Mouse (Mus musculus) right cerebral cortex, postnatal 36 days (tissue): ENCODE measurements around the gene Cptp.

Experiments
- DNase-seq, 2 experiments: peaks; one replicate each; pipeline ENCODE4 v3.0.0; 2022; ENCODE audit warnings: low spot score in 2 of 2, mixed read lengths in 1 of 2

The Cptp gene

DNA sequence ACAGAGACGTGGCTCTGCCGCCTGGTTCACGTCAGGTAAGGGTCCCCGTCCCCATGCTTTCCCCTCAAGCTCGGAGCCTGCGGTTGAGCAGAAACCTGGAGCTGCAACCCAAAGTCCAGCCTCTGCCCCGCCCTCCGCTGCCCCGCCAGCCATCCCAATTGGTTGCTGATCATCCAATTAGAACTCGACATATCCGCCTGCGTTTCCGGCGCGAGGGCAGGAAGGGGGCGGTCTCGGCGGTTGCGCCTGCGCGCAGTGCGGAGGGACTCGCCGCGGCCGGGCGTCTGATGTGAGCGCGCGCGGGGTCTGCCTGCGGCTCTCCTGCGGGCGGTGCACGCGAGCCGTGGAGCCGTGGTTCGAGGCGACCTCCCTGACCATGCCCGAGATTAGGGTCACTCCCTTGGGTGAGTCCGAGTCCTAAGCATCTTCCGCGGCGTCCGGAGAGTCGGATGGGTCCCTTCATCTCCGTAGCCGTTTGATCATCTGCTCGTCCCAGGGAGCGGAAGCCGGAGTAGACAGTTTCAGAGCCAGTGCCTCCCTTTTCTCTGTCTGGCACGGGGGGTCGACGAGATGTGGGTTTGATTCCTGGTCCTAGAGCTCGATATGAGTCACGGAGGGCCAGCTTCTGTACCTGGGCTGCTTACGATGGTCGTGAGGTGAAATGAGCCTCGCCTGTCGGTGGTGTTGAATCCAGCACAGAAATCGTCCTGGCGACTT lies at the start of gene Cptp, which contains the start of gene Ints11:
Cptp (minus strand) TSS at position 124 of the 717 bp plus-strand sequence.
Ints11 (plus strand) TSS at position 230 of the 717 bp plus-strand sequence.
- DNase-seq: peak; percentile 94

- no peak for DNase-seq
Observed at GRCm38 (mm10) chr4:155908751-155909150, 39.5 kb upstream of the Cptp start.

DNA sequence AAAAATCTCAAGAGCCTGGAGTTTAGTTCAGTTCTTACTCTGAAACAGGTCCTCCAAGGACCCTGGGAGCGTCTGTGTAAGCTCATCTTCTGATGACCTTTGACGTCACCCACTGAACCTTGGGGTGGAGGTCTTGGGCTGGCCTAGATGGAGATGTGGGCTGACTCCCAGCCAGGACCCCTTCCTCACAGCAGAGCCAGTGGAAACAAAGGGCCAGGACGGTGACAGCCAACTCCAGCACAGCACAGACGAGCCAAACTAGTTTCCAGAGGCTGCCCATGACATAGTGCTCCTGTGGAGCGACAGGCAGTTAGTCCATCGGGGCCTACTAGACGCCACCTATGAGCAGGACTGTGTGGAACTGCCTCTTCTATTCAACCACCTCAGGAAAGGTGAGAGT lies 39.0 kb upstream of the Cptp start:
- peak in 1 of 2 experiments; percentile 0 for DNase-seq

DNA sequence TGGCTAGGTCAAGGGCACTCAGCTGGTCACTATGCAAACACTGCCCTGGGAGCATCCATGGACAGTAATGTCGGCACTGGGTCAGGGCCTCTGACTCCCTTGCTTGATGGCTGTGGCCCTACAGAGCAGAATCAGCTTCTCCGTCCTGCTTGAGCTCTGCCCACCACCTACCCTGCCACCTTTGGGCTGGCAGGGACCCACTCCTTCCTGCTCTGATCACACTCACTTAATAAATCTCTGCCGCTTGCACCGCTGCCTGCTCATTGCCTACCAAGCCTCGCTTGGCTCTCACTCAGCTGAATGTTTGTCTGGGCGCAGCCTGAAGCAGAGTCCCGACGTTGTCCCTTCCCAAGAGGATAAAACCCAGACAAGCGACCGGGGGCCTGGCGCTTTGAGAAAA lies 37.8 kb upstream of the Cptp start:
- peak in 1 of 2 experiments; percentile 0 for DNase-seq

- peak in 1 of 2 experiments; percentile 1 for DNase-seq
Observed at GRCm38 (mm10) chr4:155906125-155906524, 36.9 kb upstream of the Cptp start.

DNA sequence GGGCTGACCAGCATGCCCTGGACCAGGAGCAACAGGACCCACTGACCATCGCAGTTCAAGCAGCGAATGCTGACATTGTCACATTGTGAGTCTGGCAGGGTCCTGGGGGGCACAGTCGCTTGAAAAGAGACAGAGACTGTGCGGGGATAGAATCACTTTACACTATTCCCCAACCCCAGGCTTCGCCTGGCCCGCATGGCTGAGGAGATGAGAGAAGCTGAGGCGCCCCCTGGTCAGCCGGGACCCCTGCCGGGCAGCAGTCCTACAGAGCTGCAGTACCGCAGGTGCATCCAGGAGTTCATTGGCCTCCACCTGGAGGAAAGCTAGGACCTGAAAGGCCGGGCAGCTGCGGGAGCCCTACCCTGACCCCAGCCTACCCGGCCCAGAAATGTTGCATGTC lies 36.4 kb upstream of the Cptp start:
- peak in 1 of 2 experiments; percentile 0 for DNase-seq

- peak in 1 of 2 experiments; percentile 6 for DNase-seq
Observed at GRCm38 (mm10) chr4:155904318-155905102, 35.3 kb upstream of the Cptp start.

DNA sequence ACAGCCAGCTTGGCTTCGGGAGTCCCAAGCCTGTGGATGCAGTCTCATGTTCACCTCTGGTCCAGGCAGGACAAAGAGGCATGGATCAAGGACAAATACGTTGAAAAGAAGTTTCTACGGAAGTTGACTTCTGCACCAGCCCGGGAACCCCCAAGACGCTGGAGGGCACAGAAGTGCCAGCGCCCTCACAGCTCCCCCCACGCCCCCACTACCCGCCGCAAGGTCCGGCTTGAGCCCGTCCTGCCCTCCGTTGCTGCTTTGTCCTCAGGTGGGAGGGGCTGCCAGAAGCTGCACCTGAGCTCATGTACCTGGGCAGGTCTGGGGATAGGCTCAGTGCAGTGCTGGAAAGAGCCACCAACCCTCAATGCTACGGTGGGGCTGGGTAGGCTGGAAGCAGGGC lies 34.0 kb upstream of the Cptp start:
- DNase-seq: no peak

GRCm38 (mm10) chr4:155901205-155901604 lies 32.0 kb upstream of the Cptp start:
- peak in 1 of 2 experiments; percentile 22 for DNase-seq

- DNase-seq: no peak
Observed at GRCm38 (mm10) chr4:155899355-155899754, 30.1 kb upstream of the Cptp start.

GRCm38 (mm10) chr4:155898318-155898717 lies 29.1 kb upstream of the Cptp start:
- no peak for DNase-seq

- no peak for DNase-seq
Observed at GRCm38 (mm10) chr4:155896461-155896860, 27.2 kb upstream of the Cptp start.

GRCm38 (mm10) chr4:155895826-155896225 lies 26.6 kb upstream of the Cptp start:
- DNase-seq: peak in 1 of 2 experiments; percentile 0

GRCm38 (mm10) chr4:155895216-155895615 lies 26.0 kb upstream of the Cptp start:
- DNase-seq: peak; percentile 70

DNA sequence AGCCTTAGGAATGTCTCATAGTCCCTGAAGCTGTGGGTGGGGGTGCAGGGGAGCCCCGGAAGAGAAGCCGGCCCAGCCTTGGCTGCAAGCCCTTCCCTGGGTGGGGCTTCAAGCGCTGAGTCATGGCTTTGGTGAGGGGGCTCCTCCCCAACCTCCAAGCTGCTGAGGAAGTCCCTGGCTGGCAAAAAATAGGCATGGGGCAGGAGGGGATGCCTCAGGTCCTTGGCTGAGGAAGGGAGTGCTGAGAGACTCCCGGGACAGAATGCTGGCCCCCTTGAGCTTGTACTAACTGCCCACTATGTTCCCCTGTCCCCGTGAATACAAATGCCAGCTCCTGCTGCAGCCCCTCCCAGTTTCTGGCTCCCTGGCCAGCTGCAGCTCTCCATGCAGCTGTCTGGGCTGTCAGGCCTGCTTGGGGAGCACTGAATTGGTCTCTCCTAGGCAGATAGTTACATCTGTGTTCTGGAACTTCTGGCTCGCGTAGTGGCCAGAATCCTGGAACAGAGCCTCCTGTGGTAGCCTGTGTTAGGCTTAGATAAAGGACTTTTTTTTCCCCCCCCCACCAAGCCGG lies 25.2 kb upstream of the Cptp start:
- peak; percentile 72 to 76 for DNase-seq

DNA sequence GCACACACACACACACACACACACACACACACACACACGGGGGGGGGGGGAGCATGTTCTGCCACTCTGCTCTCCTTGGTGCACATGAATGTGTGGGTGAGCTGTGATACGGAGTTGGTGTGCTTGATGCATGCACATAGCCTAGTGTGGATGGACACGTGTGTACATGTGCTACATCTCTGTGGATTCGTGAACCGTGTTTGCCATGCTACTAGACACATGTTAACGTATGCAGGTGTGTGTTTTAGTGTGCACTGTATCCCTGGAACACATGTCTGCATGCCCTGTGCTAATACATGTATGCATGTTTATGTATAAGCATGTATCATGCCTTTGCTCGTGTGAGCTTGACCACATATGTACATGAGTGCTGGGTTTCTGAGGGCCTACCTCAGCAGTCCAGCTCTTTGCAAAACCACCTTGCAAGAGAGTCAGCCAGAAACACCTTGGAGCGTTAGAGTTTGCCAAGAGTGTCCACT lies 24.0 kb upstream of the Cptp start:
- no peak for DNase-seq

DNA sequence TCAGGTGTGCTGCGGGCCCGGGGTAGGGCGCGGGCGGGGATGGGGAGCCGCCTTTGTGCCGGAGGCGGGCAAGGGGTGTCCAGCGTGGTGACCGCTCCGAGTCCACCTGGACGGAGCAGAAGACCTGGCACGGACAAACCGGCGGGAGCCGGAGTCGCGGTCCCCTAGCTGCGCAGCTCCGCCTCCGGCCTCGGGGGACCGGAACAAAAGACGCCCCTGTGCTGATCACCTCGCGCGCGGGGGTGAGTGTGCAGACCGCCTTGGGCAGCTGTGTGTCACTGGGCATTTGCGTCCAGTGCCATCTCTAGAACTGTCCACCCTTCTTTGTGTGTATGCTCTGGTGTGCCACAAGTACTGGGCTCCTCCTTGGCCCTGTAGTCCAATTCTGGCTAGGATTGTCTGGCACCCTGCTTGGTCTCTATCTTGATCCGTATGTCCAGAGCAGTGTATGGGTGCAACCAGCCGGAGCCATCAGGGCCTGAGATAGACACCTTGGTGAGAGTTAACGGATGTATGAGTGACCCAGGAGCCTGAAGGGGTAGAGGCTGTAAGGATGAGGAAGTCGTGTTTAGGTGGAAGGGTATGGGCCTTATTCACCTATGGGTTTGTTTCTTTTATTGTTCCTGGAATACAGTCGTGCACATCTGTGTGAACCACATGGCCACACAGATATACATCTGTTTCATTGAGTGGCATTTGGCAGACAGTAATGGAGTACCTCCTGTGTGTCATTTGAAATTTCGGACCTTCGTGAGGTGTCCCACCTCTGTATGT lies 23.4 kb upstream of the Cptp start:
- DNase-seq: no peak

GRCm38 (mm10) chr4:155892017-155892416 lies 22.8 kb upstream of the Cptp start:
- DNase-seq: peak; percentile 63 to 68

DNA sequence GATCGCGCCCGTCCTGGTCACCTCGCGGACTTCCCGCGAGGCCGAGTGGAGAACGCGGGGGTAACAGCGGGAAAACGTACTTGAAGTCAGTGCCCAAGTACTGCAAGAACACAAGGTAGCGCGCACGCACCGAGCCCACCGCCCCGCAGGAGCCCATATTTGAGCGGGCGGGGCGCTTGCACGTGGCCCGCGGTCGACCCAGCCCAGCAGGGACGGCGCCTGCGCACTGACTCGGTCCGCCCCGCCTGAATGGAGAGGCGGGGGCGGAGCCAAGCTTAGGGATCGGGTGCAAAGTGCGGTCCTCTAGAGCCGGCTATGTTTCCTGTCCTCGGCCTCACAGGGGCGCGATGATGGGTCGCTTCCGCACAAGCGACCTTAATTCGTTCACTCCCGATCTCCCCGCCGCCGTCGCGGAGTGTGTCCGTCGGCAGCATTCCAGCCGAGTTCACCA lies 22.3 kb upstream of the Cptp start, which contains the start of the genes Pusl1 and Acap3:
Pusl1 (minus strand) TSS at position 231 of the 451 bp plus-strand sequence.
Acap3 (plus strand) TSS at position 272 of the 451 bp plus-strand sequence.
- peak; percentile 92 to 93 for DNase-seq

- DNase-seq: no peak
Observed at GRCm38 (mm10) chr4:155891011-155891471, 21.8 kb upstream of the Cptp start.

GRCm38 (mm10) chr4:155889316-155889715 lies 20.1 kb upstream of the Cptp start:
- DNase-seq: no peak
